Mouse (Mus musculus) hindbrain, embryonic 10.5 days (tissue): ENCODE data around the gene Ick. TPM values are rescaled to one million over a fixed set of nuclear protein-coding genes. Genes with fewer than 3 reads are reported as not detected.

ENCODE experiments used
- DNase-seq: peaks from one replicate; pipeline ENCODE4 v3.0.0-alpha.2; 2017; ENCODE audit warnings: low spot score
- H3K27ac ChIP-seq: fragments of 300-500 bp; sonication (generic); 2 replicates; pipeline ENCODE4 v1.5.1; 2016; ENCODE audit warnings: mild to moderate bottlenecking, moderate library complexity
- H3K27me3 ChIP-seq: fragments of 300-500 bp; sonication (generic); 2 replicates; pipeline ENCODE4 v1.6.1; 2016; ENCODE audit warnings: mild to moderate bottlenecking; ENCODE audit not compliant: poor library complexity, insufficient read depth, severe bottlenecking
- H3K36me3 ChIP-seq: fragments of 300-500 bp; sonication (generic); 2 replicates; pipeline ENCODE4 v1.6.1; 2016; ENCODE audit warnings: mild to moderate bottlenecking, moderate library complexity
- H3K4me1 ChIP-seq: fragments of 300-500 bp; sonication (generic); replicated peaks from 2 replicates; pipeline ENCODE4 v1.6.1; 2016; ENCODE audit warnings: mild to moderate bottlenecking
- H3K4me3 ChIP-seq: fragments of 300-500 bp; sonication (generic); 2 replicates; pipeline ENCODE4 v1.5.1; 2016; ENCODE audit warnings: mild to moderate bottlenecking, moderate library complexity
- H3K9me3 ChIP-seq: fragments of 300-500 bp; sonication (generic); 2 replicates; pipeline ENCODE4 v1.6.1; 2016; ENCODE audit warnings: mild to moderate bottlenecking, moderate library complexity
- WGBS: fragments of 180-500 bp; shearing (Covaris S2); methylation state at CpG from one replicate; pipeline ENCODE4 v1.1.7; 2016; 5-methylcytosine and 5-hydroxymethylcytosine counted together
- polyA plus RNA-seq: library from polyadenylated mRNA; unstranded; fragments of >200 nt; fragmentation: Nextera tagmentation; extraction: Ambion mirVana; gene quantifications from 2 replicates; pipeline ENCODE4 v1.2.1, GENCODE M21; 2016

Gene Ick
- polyA plus RNA-seq, 1 experiment from 2014 or later = 39.1 TPM

- Histone ChIP-seq H3K36me3 (peaks cover 55% of the 10 kb centered on the region), H3K4me1 (no peaks in the 10 kb centered on the region), H3K4me3 (no peak overlapping the region), H3K27ac (no peak overlapping the region), H3K9me3 (no peaks in the 10 kb centered on the region), H3K27me3 (no peaks in the 10 kb centered on the region)
- DNase-seq = no peak
- 91% methylated on average over 9 of the region's 9 CpGs for WGBS
Measured at GRCm38 (mm10) chr9:78087751-78088150, 21.2 kb upstream of the Ick start.

- Histone ChIP-seq H3K9me3 (no peaks in the 10 kb centered on the region), H3K4me3 (no peak overlapping the region), H3K27me3 (no peaks in the 10 kb centered on the region), H3K4me1 (no peaks in the 10 kb centered on the region), H3K36me3 (peaks cover 55% of the 10 kb centered on the region), H3K27ac (no peak overlapping the region)
- no peak for DNase-seq
- 73% methylated on average over 4 of the region's 4 CpGs for WGBS
Measured at GRCm38 (mm10) chr9:78088521-78088920, 20.5 kb upstream of the Ick start.

GRCm38 (mm10) chr9:78088971-78089370 is 20.0 kb upstream of the Ick start:
- Histone ChIP-seq H3K9me3 (no peaks in the 10 kb centered on the region), H3K4me1 (no peaks in the 10 kb centered on the region)
- WGBS = 81% methylated on average over 7 of the region's 7 CpGs

GRCm38 (mm10) chr9:78089906-78090305 is 19.1 kb upstream of the Ick start:
- no peak for DNase-seq
- H3K9me3 ChIP-seq = no peaks in the 10 kb centered on the region
- no peak overlapping the region for H3K27ac ChIP-seq
- H3K36me3 ChIP-seq = peaks cover 45% of the 10 kb centered on the region
- no peaks in the 10 kb centered on the region for H3K27me3 ChIP-seq
- no peaks in the 10 kb centered on the region for H3K4me1 ChIP-seq
- no peak overlapping the region for H3K4me3 ChIP-seq
- WGBS = 87% methylated on average over 1 of the region's 1 CpGs

More at GRCm38 (mm10) chr9:78088971-78089370, 20.0 kb upstream of the Ick start:
- Histone ChIP-seq H3K36me3 (peaks cover 51% of the 10 kb centered on the region), H3K4me3 (no peak overlapping the region), H3K27me3 (no peaks in the 10 kb centered on the region), H3K27ac (no peak overlapping the region)
- DNase-seq = no peak

GRCm38 (mm10) chr9:78090596-78090995 is 18.4 kb upstream of the Ick start:
- H3K4me3 ChIP-seq = no peak overlapping the region
- H3K4me1 ChIP-seq = no peaks in the 10 kb centered on the region
- H3K36me3 ChIP-seq = peaks cover 45% of the 10 kb centered on the region
- 90% methylated on average over 3 of the region's 3 CpGs for WGBS
- no peaks in the 10 kb centered on the region for H3K9me3 ChIP-seq
- no peak overlapping the region for H3K27ac ChIP-seq
- no peaks in the 10 kb centered on the region for H3K27me3 ChIP-seq
- no peak for DNase-seq

GRCm38 (mm10) chr9:78095686-78096085 is 13.3 kb upstream of the Ick start:
- peaks cover 5% of the 10 kb centered on the region for H3K9me3 ChIP-seq
- no peak overlapping the region for H3K27ac ChIP-seq
- no peaks in the 10 kb centered on the region for H3K27me3 ChIP-seq
- WGBS = 95% methylated on average over 12 of the region's 12 CpGs
- no peak for DNase-seq
- H3K36me3 ChIP-seq = peaks cover 65% of the 10 kb centered on the region
- H3K4me1 ChIP-seq = no peaks in the 10 kb centered on the region
- no peak overlapping the region for H3K4me3 ChIP-seq

- no peak for DNase-seq
- H3K36me3 ChIP-seq = peaks cover 68% of the 10 kb centered on the region
Measured at GRCm38 (mm10) chr9:78096376-78096775, 12.6 kb upstream of the Ick start.

GRCm38 (mm10) chr9:78100956-78101355 is 8.0 kb upstream of the Ick start:
- H3K36me3 ChIP-seq = peaks cover 59% of the 10 kb centered on the region
- no peak for DNase-seq
- H3K4me1 ChIP-seq = no peaks in the 10 kb centered on the region
- H3K4me3 ChIP-seq = no peak overlapping the region
- WGBS = 88% methylated on average over 5 of the region's 5 CpGs
- H3K27ac ChIP-seq = no peak overlapping the region
- peaks cover 5% of the 10 kb centered on the region for H3K9me3 ChIP-seq
- H3K27me3 ChIP-seq = no peaks in the 10 kb centered on the region

More at GRCm38 (mm10) chr9:78096376-78096775, 12.6 kb upstream of the Ick start:
- 96% methylated on average over 6 of the region's 6 CpGs for WGBS
- no peaks in the 10 kb centered on the region for H3K4me1 ChIP-seq
- H3K27ac ChIP-seq = no peak overlapping the region
- peaks cover 5% of the 10 kb centered on the region for H3K9me3 ChIP-seq
- H3K4me3 ChIP-seq = no peak overlapping the region
- H3K27me3 ChIP-seq = no peaks in the 10 kb centered on the region

GRCm38 (mm10) chr9:78101431-78101830 is 7.6 kb upstream of the Ick start:
- no peak overlapping the region for H3K27ac ChIP-seq
- peaks cover 57% of the 10 kb centered on the region for H3K36me3 ChIP-seq
- H3K4me1 ChIP-seq = no peaks in the 10 kb centered on the region
- H3K4me3 ChIP-seq = no peak overlapping the region
- H3K27me3 ChIP-seq = no peaks in the 10 kb centered on the region
- DNase-seq = no peak
- peaks cover 4% of the 10 kb centered on the region for H3K9me3 ChIP-seq
- 80% methylated on average over 4 of the region's 4 CpGs for WGBS

- 90% methylated on average over 8 of the region's 8 CpGs for WGBS
- H3K27me3 ChIP-seq = peaks cover 4% of the 10 kb centered on the region; the same call in 1 of the 2 replicates
- H3K4me3 ChIP-seq = no peak overlapping the region
- peaks cover 30% of the 10 kb centered on the region for H3K36me3 ChIP-seq
- DNase-seq = no peak
- H3K9me3 ChIP-seq = no peaks in the 10 kb centered on the region
- no peak overlapping the region for H3K27ac ChIP-seq
- H3K4me1 ChIP-seq = peaks cover 15% of the 10 kb centered on the region
Measured at GRCm38 (mm10) chr9:78103965-78104560, 4.9 kb upstream of the Ick start.

- peaks cover 23% of the 10 kb centered on the region for H3K36me3 ChIP-seq
- peaks cover 4% of the 10 kb centered on the region; the same call in 1 of the 2 replicates for H3K27me3 ChIP-seq
- no peak for DNase-seq
- H3K27ac ChIP-seq = no peak overlapping the region
- peaks cover 22% of the 10 kb centered on the region for H3K4me1 ChIP-seq
- 93% methylated on average over 6 of the region's 6 CpGs for WGBS
- H3K4me3 ChIP-seq = no peak overlapping the region
- no peaks in the 10 kb centered on the region for H3K9me3 ChIP-seq
Measured at GRCm38 (mm10) chr9:78104973-78105372, 4.0 kb upstream of the Ick start.

GRCm38 (mm10) chr9:78105501-78105932 is 3.5 kb upstream of the Ick start:
- H3K36me3 ChIP-seq = peaks cover 17% of the 10 kb centered on the region
- 89% methylated on average over 6 of the region's 6 CpGs for WGBS
- H3K9me3 ChIP-seq = no peaks in the 10 kb centered on the region
- H3K27me3 ChIP-seq = peaks cover 4% of the 10 kb centered on the region; the same call in 1 of the 2 replicates
- no peak for DNase-seq
- H3K27ac ChIP-seq = no peak overlapping the region
- H3K4me1 ChIP-seq = peaks cover 22% of the 10 kb centered on the region
- H3K4me3 ChIP-seq = no peak overlapping the region

GRCm38 (mm10) chr9:78106821-78107220 is 2.2 kb upstream of the Ick start:
- Histone ChIP-seq H3K9me3 (no peaks in the 10 kb centered on the region), H3K36me3 (peaks cover 5% of the 10 kb centered on the region; the same call in 1 of the 2 replicates), H3K27ac (no peak overlapping the region), H3K4me1 (peaks cover 22% of the 10 kb centered on the region), H3K27me3 (peaks cover 4% of the 10 kb centered on the region; the same call in 1 of the 2 replicates), H3K4me3 (no peak overlapping the region)
- 85% methylated on average over 4 of the region's 4 CpGs for WGBS
- no peak for DNase-seq

- 33% methylated on average over 6 of the region's 6 CpGs for WGBS
- H3K9me3 ChIP-seq = no peaks in the 10 kb centered on the region
- peak overlapping the region; percentile 94 for H3K27ac ChIP-seq
Measured at GRCm38 (mm10) chr9:78107582-78107911, 1.4 kb upstream of the Ick start.

More at GRCm38 (mm10) chr9:78107582-78107911, 1.4 kb upstream of the Ick start:
- peaks cover 4% of the 10 kb centered on the region; the same call in 1 of the 2 replicates for H3K27me3 ChIP-seq
- peak overlapping the region; percentile 87 for H3K4me3 ChIP-seq
- peaks cover 22% of the 10 kb centered on the region for H3K4me1 ChIP-seq
- no peak for DNase-seq
- peaks cover 2% of the 10 kb centered on the region; the same call in 1 of the 2 replicates for H3K36me3 ChIP-seq
